Mouse (Mus musculus): ENCODE measurements at regions not wholly inside any gene's neighbourhood (a gene's known extent, or its start where the extent isn't known, plus 50 kb on each side); places are given as distances from the start of the nearest gene placed in this dataset.

GRCm38 (mm10) chr6:18680712-18681111 lies 166.1 kb upstream of the Cttnbp2 start:
- TF ChIP-seq POLR2A (IDR thresholded peaks at IDR 0.05; ENCODE audit: insufficient read depth, low read depth, low read length) (no peak), CTCF (IDR thresholded peaks at IDR 0.05; ENCODE audit: insufficient read depth, low read depth, low read length) (no peak)
